Mouse (Mus musculus): ENCODE data around the gene Il18. TPM values are rescaled to one million over a fixed set of nuclear protein-coding genes. Genes with fewer than 3 reads are reported as not detected.

Gene Il18
- polyA plus RNA-seq (2012; fragmentation: generic; extraction: Trizol), result 10 to 100 TPM in 1 of 2 experiments, under 1 TPM in 1; 0.23 to 13.7 TPM

DNA sequence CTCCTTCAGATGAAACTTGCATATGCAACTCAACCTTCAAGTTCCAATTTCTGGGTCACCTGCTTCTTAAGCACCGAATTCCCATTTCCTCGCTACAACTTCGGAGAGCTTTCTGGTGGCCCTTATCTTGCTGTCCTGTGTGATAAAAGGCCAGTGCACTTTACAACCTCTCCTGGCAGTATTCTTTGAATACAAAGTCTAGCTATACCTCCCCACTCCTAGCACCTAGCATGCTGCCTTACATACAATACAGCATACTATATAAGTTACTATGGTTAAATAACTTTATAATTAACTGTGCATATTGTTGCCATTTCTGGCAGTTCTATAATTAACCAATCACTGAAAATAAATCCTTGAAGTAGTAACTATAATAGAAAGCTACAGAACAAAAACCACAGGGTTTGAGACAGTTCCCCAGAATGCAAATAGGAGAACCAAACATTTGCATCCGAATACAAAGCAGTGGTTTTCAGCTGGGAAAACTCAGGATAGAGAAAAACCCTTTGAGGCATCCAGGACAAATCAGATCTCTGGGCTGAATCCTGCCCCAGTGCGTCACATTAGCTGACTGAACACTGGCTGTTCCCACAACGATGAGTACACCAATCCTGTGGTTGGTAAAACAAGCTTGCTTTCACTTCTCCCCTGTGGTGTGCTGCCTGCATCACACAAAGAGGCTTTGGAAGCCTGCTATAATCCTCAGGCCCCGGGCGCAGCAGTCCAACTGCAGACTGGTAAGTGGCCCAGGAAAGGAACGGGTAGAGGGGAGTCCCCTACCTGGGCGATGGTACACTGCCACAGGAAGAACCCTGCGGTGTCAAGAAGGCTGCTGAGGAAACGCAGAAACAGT, at the start of gene Il18:
Il18 (plus strand) TSS at position 587 of the 853 bp plus-strand sequence.

DNA sequence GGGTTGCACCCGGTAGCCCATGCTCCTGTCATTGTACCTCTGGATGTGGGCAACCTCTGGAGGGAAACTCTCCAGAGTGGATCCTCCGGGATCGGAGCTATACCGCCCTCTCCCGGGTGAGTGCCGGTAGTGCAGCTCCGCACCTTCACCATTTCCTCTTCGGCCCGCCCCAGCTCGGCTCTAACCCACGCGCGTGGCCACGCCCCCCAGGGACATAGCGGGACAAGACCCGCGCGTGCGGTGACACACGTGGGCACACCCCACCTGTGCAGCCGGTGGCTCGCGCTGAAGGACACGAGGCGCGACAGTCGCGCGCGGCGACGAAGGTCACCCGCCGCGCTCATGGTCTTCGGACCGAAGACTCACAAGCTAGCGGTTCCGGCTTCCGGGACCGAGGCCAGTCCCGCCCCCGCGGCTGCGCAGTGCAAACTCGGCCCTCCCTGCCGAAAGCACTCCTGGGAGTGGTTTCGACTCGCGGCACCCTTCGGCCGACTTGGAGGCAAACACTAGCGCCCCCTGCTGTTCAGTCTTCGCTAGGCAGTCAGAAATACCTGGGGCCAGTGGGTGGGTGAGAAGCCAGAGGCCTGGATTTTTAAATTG, 26.2 kb upstream of the Il18 start, which contains the start of gene Pts:
Pts (minus strand) TSS at position 432 of the 600 bp plus-strand sequence.

GRCm38 (mm10) chr9:50555094-50555446, 443 bp downstream of the Il18 start, which contains the start of gene Bco2:
TSS of gene Bco2 (minus strand) at chr9:50555181.

DNA sequence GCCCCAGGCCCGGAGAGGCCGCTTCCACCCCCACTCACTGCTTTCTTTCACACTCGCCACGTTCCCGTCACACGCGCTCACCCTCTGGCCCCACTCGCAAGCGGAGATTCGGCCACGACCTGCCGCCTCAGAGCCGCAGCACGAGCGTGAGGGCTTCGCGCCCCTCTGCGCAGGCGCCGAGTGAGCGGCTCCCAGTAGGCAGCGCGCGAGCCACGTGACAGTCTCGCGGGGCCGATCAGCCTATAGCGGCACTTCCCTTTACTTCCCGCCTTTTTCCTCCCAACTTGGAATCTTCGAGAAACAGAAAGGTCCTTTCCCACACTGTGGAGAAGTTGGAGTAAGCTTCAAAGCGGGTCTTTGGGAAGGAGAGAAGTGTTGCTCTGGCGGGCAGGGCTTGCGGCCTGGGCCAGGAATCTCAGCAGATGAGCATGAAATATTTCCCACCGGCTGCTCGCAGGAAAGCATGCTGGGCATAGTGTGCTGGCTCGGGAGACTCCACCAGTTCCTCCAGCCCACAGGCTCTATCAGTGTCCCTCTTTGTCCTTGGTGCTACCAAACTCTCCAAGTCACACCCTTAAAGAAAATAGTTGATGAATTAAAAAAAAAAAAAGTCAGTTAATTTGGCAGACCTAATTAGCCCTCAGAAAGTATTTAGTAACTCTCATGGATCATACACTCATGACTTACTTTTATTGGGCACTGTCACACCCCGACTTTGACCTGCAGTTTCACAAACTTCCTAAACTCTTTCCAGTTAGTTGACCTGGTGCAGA, 6.7 kb downstream of the Il18 start, which contains the start of gene Tex12:
Tex12 (minus strand) TSS at position 181 of the 773 bp plus-strand sequence.

GRCm38 (mm10) chr9:50603189-50603997, 48.8 kb downstream of the Il18 start, which contains the start of the genes Sdhd and Timm8b:
TSS of gene Sdhd (minus strand) at chr9:50603812.
TSS of gene Timm8b (plus strand) at chr9:50603910.

GRCm38 (mm10) chr9:50616766-50617603, 62.4 kb downstream of the Il18 start, which contains the start of the genes Pih1d2 and Nkapd1:
TSS of gene Pih1d2 (plus strand) at chr9:50617321.
TSS of gene Nkapd1 (minus strand) at chr9:50617464.

Other genes starting within 250 kb of the Il18 start
- gene Rpl10-ps3, start 209.9 kb upstream of the Il18 start, polyA plus RNA-seq (2012; fragmentation: generic; extraction: Trizol), result 100 to 1,000 TPM; 322 to 408 TPM
- gene Plet1, start 60.3 kb upstream of the Il18 start, polyA plus RNA-seq (2012; fragmentation: generic; extraction: Trizol), result under 1 TPM; 0.04 to 0.11 TPM
- gene Pts, start 26.1 kb upstream of the Il18 start, polyA plus RNA-seq (2012; fragmentation: generic; extraction: Trizol), result 10 to 100 TPM in 1 of 2 experiments, 1 to 10 TPM in 1; 2.6 to 40.9 TPM
- under 1 TPM in 1 of 2 experiments, not detected in 1; 0.08 TPM for gene Bco2, start 354 bp downstream of the Il18 start, polyA plus RNA-seq (2012; fragmentation: generic; extraction: Trizol)
- gene Tex12, start 6.5 kb downstream of the Il18 start, polyA plus RNA-seq (2012; fragmentation: generic; extraction: Trizol), result not detected
- gene Sdhd, start 49.0 kb downstream of the Il18 start, polyA plus RNA-seq (2012; fragmentation: generic; extraction: Trizol), result 100 to 1,000 TPM in 1 of 2 experiments, 10 to 100 TPM in 1; 58.1 to 125 TPM
- 100 to 1,000 TPM in 1 of 2 experiments, 10 to 100 TPM in 1; 71.2 to 163 TPM for gene Timm8b, start 49.1 kb downstream of the Il18 start, polyA plus RNA-seq (2012; fragmentation: generic; extraction: Trizol)
- 1 to 10 TPM in 1 of 2 experiments, under 1 TPM in 1; 0.54 to 1.8 TPM for gene Pih1d2, start 62.5 kb downstream of the Il18 start, polyA plus RNA-seq (2012; fragmentation: generic; extraction: Trizol)
- 1 to 10 TPM in 1 of 2 experiments, under 1 TPM in 1; 0.42 to 4.9 TPM for gene Nkapd1, start 62.6 kb downstream of the Il18 start, polyA plus RNA-seq (2012; fragmentation: generic; extraction: Trizol)
- 10 to 100 TPM in 1 of 2 experiments, 1 to 10 TPM in 1; 7.9 to 18.6 TPM for gene Dlat, start 105.0 kb downstream of the Il18 start, polyA plus RNA-seq (2012; fragmentation: generic; extraction: Trizol)
- gene Dixdc1, start 184.7 kb downstream of the Il18 start, polyA plus RNA-seq (2012; fragmentation: generic; extraction: Trizol), result 1 to 10 TPM; 1.1 to 4.8 TPM
- not detected for gene 2310030G06Rik, start 191.7 kb downstream of the Il18 start, polyA plus RNA-seq (2012; fragmentation: generic; extraction: Trizol)
- gene Cryab, start 196.5 kb downstream of the Il18 start, polyA plus RNA-seq (2012; fragmentation: generic; extraction: Trizol), result 100 to 1,000 TPM; 103 to 261 TPM
- gene Hspb2, start 197.5 kb downstream of the Il18 start, polyA plus RNA-seq (2012; fragmentation: generic; extraction: Trizol), result 1 to 10 TPM; 1.6 to 5.2 TPM
- gene Fdxacb1, start 213.4 kb downstream of the Il18 start, polyA plus RNA-seq (2012; fragmentation: generic; extraction: Trizol), result 1 to 10 TPM in 1 of 2 experiments, under 1 TPM in 1; 0.99 to 2.4 TPM
- 10 to 100 TPM; 14.0 to 15.7 TPM for gene Alg9, start 220.2 kb downstream of the Il18 start, polyA plus RNA-seq (2012; fragmentation: generic; extraction: Trizol)
- gene 1110032A03Rik, start 220.7 kb downstream of the Il18 start, polyA plus RNA-seq (2012; fragmentation: generic; extraction: Trizol), result 10 to 100 TPM in 1 of 2 experiments, 1 to 10 TPM in 1; 2.1 to 28.7 TPM